Mouse (Mus musculus) layer of hippocampus, adult 9-11 months (tissue): ENCODE data around the gene Stk24.
A peak's percentile ranks its signal among the peaks of the same experiment; 100 is the strongest.
"Not testable (repeated sequence)": the region's sequence is repeated elsewhere in the genome, so short reads cannot be mapped to it uniquely, and the experiment has no call there.

ENCODE experiments used
- DNase-seq: peaks from one replicate; pipeline ENCODE4 v3.0.0; 2022

Gene Stk24

DNA sequence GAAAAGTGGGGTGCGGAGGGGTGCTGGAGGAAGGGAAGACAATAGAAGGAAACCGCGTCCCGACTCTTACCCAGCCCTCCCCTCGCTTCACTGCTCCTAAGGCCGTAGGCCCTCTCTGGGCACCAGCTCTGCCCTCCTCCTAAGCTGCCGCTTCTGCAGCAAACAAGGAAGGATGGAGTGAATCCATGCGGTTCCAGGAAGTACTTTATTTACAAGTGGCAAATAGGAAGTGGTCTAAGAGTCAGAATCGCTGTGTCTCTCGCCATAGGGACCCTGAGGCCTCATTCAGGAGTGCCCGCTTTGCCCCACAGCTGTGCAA is at the start of gene Stk24:
Gene Stk24, minus strand, starts transcription at position 185 of the 319 bp plus-strand sequence.
- DNase-seq, result no peak

- no peak for DNase-seq
These were observed 48.3 kb upstream of the Stk24 start for GRCm38 (mm10) chr14:121428148-121428547.

DNA sequence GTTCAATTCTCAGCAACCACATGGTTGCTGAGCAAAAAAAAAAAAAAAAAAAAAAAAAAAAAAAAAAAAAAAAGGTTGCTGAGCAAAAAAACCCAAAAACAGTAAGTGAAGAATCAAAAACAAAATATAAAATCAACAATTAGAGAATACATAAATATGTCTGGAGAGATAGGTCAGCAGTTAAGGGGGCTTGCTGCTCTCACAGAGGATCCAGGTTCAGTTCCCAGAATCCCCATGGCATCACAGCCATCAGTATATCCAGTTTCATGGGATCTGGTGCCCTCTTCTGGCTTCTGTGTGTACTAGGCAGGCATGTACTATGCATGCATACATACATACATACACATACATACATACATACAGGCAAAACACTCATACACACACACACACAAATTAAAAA is 46.9 kb upstream of the Stk24 start:
- DNase-seq, result no peak

- no peak for DNase-seq
These were observed 45.4 kb upstream of the Stk24 start for GRCm38 (mm10) chr14:121425004-121425793.

DNA sequence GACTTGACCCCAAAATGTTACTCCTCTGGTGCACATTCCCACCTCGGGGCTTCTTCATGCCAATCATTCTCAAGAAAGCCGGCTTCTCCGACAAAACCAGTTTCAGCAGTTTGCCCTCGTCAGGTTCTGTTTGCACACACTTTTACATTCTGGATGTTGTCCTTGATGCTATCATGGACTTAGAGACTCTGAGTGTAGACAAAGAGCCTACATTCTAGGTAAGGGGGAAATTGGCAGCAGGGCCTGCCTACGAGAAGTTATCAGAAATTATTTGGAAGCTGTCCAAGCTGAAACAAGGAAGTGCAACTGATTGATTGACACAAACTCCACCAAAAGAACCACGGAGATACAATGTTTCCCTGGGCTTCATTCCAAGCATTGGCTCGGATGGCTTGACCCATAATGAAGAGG is 43.5 kb upstream of the Stk24 start:
- no peak for DNase-seq

DNA sequence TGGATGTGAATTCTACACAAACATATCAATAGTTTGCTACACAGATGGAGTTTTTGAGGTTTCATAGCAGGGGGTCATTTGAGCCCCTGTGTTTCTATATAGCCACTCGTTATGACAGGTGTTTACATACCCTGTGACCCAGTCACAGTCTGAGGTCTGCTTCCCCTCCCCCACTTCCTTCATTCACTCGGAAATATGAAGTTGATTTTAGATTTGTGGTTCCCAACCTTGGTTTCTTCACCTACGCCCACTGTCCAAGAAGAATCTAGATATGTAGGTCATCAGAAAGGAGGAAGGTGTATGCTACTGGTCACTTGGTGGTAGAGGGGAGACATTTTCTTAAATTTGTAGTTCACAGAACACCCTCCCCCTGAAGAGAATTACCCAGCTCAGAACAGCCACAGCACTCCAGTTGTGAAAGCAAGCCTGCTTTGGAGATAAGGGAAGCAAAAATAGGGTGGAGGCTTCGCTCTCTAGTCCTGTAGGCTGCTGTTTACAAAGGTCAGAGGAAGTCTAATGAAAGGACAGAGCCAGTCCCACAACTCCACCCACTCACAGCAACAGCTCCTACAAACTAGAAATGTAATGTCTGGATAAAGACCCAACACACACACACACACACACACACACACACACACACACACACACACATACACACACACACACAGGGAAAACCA is 43.0 kb upstream of the Stk24 start:
- DNase-seq, result no peak

DNA sequence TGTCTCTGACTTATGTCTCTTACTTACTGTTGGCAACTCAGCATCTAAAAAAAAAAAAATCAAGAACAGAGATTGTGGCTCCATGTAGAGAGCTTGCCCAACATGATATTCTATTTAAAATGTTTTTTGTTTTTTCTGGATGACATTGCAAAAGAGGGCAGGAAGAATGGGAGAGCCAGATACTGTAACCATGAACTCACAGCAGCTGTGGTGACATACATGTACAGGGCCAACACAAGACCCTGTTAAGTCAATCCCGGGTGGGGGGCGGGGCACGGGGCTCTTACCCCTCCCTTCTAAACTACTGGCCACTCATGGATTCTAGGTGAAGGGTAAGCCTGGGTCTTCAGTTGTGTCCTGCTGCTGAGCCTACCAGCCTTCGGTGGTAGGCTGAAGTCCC is 42.2 kb upstream of the Stk24 start:
- no peak for DNase-seq

- DNase-seq, result no peak
These were observed 37.8 kb upstream of the Stk24 start for GRCm38 (mm10) chr14:121417594-121417993.

GRCm38 (mm10) chr14:121416626-121417319 is 37.0 kb upstream of the Stk24 start:
- no peak for DNase-seq

- no peak for DNase-seq
These were observed 34.9 kb upstream of the Stk24 start for GRCm38 (mm10) chr14:121414635-121415241.

- not testable (repeated sequence) for DNase-seq
These were observed 33.9 kb upstream of the Stk24 start for GRCm38 (mm10) chr14:121413726-121414125.

DNA sequence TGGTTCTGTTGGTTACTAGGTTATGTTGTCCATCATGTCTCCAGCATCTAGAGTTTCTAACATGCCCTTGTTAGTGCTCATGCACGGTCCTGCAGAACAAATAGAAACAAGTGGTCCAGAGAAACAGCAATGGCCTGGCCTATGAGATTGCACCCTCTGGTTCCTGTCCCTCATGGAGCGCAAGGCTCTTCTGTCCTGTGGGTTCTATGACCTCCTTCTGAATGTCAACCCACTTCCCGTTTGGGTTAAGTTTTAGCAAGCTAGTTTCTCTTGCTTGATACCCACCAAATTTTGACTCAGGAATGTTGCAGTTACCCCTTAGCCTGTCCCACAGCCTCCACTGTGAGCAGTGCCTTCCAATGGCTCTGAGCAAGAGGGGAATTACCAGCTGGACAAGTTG is 29.1 kb upstream of the Stk24 start:
- DNase-seq, result no peak

GRCm38 (mm10) chr14:121406943-121407342 is 27.1 kb upstream of the Stk24 start:
- no peak for DNase-seq

- DNase-seq, result no peak
These were observed 25.7 kb upstream of the Stk24 start for GRCm38 (mm10) chr14:121405546-121405945.

DNA sequence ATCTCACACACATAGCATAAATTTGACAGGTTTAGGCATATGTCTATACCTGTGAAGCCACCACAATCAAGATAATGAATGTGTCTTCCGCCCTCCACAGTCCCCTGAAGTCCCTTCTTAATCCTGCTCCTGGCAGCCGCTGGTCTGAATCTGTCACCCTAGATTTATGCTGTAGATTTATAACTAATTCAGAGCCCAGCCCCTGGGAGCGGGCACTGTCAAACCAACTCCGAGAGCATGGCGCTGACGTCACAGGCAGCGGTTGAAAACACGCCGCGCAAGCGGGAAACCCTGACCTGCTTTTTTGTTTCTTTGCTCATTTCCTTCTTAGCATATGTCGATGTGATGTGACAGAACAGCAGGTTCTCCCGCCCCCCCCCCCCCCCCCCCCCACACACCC is 25.3 kb upstream of the Stk24 start:
- no peak for DNase-seq

GRCm38 (mm10) chr14:121399676-121400075 is 19.9 kb upstream of the Stk24 start:
- DNase-seq, result no peak

GRCm38 (mm10) chr14:121397471-121397870 is 17.7 kb upstream of the Stk24 start:
- no peak for DNase-seq

DNA sequence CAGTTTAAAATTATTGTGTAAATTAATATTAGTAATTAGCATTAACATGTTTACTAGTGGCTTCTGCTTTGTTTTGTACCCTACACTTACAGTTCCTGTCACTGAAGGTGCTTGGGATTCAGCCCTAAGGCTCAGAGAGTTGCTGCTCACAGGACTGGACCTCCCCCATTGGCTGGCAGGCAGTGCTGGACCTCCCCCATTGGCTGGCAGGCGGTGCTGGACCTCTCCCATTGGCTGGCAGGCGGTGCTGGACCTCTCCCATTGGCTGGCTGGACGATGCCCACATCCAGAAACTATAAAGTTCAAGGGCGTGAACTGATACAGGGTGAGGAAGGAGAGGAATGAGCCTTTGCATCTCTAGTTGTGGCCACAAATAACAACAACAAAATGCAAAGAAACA is 15.3 kb upstream of the Stk24 start:
- DNase-seq, result no peak

DNA sequence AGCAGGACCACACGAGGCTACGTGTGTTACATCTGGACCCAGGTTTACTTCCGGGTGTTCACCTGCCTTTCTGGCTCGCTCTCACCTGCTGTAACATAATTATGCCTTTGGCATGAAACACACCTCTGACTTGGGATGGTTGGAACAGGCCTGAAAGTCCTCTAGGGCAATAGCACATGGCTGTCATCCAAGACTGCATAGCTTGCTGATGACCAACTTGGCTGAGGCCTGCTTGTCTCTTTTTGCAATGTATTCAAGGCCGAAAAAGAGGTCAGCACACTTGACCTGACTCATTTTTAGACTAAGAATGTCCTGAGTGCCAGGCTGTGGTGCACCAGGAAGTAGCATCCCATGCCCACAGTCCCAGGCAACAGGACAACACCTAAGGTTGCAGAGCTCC is 12.1 kb upstream of the Stk24 start:
- no peak for DNase-seq

DNA sequence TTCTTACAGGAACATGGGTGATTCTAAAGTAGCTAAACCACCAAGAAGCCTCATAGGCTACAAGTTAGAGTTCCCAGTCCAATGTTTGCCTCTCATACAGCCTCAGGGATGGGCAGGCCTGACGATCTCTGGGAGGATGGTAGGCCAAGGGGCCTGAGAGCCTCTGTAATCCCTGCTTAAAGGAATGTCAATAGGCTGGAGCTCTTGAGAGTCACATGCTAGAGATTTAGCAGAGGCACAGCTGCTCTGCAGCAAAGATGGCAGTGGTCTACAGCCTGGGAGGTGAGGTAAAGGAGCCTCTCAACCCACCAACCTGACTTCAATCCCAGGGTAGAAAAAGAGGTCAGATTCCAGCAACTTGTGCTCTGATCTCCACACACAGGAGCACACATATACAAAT is 7.9 kb upstream of the Stk24 start:
- no peak for DNase-seq

- no peak for DNase-seq
These were observed 5.6 kb upstream of the Stk24 start for GRCm38 (mm10) chr14:121385440-121385839.

DNA sequence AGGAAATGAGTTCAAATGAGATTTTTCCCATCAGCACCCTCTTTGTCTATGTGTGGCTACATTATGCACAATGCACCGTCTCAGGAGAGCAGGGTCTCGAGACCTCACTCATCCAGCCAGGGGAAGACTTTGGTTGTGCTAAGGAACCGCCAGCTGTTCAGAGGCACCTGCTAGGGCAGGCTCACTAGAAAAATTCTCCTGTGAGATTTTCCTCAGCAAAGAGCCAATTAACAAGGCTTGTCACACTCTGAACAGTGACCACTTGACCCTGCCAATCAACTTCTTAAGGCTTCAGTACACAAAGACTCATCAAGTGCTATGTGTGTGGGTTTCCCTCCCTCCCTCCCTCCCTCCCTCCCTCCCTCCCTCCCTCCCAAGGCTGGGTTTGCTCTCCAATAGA is 4.0 kb upstream of the Stk24 start:
- DNase-seq, result no peak

DNA sequence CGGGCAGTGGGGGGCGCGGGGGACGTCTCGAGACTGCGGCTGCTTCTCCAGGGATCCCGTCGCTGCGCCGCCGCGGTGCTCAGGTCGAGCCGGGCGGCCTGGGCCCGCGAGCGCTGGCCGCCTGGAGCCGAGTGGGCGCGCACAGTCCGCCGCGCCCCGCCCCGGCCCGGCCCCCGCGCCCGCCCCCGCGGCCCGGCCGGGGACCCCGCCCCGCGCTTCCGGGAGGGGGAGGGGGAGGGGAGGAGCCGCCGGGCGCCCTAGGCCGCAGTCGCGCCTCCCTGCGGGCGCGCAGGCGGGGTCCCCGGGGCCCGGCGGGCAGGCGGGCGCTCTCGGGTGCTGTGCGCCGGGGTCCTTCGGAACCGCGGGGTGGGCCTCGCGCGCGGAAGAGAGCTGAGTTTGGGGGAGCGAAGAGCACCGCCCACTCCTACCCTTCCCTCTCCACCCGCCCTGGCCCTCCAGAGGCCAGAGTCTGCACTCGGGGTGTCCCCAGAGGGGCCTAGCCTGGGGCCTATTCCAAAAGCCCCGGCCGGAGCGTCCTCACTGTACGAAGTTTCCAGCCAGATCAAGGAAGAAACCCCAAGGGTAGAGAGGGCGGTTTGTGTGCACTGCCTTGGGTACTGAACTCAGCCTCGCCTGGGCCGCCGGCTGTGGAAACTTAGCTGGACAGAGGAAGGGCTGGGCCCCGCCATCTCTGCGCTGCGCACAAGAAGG is 540 bp downstream of the Stk24 start:
- peak; percentile 68 for DNase-seq
